Mouse (Mus musculus): ENCODE measurements around the gene Tmem238.
"Not testable (repeated sequence)": the region's sequence is repeated elsewhere in the genome, so short reads cannot be mapped to it uniquely, and the experiment has no call there.

Tmem238 gene

DNA sequence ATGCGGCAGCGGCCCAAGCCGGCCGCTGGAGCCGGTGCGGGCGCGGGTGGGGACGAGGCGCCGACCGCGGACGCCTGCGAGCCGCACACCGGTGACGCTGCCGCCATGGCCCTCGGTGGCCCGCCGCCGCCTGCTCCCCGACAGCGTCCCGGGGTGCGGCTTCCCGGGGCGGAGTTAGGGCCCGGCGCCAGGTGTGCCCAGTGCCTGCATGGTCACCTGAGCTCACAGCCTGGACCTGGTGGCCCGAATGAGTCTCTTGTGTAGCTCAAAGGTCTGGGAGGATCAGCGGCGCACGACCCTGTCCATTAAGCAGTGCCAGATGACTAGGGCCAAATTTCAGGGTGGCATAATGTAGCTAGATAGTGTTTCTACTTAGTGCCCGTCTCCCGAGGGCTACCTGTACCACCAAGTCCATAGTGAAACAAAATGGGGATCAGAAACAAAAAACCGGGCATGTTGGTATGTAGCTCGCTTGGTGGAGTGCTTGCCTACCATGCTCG is at the start of gene Tmem238:
Gene Tmem238 (minus strand): TSS at position 221 of the 500 bp plus-strand sequence.
- DNase-seq (ENCODE audit: extremely low spot score), result peak; percentile 42

GRCm38 (mm10) chr7:4837639-4838038 is 48.2 kb upstream of the Tmem238 start:
- DNase-seq (ENCODE audit: extremely low spot score), result no peak

DNA sequence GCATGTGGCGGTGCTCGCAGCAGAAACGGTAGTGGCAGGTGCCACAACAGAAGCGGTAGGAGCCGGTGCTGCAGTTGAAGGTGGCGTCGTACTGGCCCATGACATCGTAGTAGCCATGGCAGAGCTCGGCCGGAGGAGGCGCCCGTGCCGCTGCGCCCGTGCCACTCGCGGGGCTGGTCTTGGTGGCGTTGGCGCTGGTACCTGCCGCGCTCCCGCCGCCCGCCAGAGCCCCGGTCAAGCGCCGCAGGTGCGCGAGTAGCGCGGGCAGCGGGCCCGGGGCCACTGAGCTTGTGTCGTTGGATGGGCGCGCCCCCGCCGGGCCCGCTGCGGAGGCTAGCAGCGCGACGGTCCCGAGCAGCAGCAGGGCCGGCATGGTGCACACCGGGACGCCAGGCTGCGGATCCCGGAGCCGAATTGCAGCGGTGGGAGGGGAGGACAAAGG is 46.9 kb upstream of the Tmem238 start:
- DNase-seq (ENCODE audit: extremely low spot score), result peak; percentile 61

- DNase-seq (ENCODE audit: extremely low spot score), result no peak
Measured at GRCm38 (mm10) chr7:4835631-4836327, 46.3 kb upstream of the Tmem238 start.

GRCm38 (mm10) chr7:4830476-4830875 is 41.0 kb upstream of the Tmem238 start:
- no peak for DNase-seq (ENCODE audit: extremely low spot score)

GRCm38 (mm10) chr7:4825365-4825764 is 35.9 kb upstream of the Tmem238 start:
- DNase-seq (ENCODE audit: extremely low spot score), result no peak

DNA sequence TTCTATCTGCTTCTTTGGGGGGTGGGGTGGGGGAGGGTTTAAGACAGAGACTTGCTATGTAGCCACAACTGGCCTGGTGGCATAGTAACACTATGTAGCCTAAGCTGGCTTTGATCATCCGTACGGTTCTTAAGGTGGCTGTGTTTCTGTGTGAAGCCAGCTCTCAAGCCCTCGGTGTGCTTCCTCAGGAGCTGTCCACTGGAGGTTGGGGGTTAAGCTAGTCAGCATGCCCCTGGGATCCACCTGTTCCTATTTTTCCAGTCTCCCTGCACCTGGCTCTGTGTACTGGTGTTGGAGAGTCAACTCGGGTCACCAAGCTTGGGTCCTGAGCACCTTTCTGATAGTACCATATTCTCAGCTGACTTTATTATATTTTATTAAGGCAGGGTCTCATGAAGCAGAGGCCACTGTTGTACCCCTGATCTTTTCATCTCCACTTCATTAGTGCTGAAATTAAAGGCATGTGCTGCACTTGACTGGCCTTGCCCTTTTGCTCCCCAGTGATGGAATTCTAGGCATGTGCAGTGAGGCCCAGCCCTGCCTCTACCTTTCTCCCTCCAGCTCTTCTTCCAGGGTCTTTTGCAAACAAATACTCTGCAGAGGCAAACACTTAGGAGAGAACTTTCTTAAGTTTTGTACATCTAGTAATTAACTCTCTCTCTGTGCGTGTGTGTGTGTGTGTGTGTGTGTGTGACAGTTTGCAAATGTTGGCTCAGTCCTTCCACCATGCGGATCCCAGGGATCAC is 32.9 kb upstream of the Tmem238 start:
- no peak for DNase-seq (ENCODE audit: extremely low spot score)

GRCm38 (mm10) chr7:4821690-4822089 is 32.2 kb upstream of the Tmem238 start:
- no peak for DNase-seq (ENCODE audit: extremely low spot score)

DNA sequence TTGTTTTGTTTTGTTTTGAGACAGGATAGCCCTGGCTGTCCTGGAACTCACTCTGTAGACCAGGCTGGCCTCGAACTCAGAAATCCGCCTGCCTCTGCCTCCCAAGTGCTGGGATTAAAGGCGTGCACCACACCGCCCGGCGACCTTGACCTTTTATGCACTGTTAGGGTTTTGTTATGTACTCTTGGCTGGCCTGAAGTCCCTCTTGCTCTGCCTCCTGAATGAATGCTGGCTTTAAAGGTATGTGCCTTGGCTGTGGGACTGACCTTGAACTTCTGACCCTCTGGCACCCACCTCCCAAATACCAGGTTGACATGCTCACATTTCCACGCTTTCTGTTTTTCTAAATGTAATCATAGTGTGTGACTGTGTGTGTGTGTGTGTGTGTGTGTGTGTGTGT is 31.5 kb upstream of the Tmem238 start:
- DNase-seq (ENCODE audit: extremely low spot score), result not testable (repeated sequence)

DNA sequence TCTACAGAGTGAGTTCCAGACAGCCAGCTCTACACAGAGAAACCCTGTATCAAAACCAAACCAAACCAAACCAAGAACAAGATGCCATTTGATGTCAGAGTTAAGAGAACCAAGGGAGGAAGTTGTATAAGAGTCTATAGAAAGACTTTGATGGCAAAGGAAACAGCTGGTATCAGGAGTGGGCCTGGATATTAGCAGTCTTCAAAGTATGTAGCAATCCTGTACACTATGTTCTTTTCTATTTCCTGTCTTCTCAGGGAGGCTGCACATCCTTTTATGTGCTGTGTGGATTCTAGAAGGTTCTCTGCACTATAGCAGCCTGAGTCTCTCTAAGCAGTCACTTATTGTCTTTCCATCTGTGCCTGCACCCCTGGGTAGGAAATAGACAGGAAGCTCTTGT is 27.1 kb upstream of the Tmem238 start:
- no peak for DNase-seq (ENCODE audit: extremely low spot score)

GRCm38 (mm10) chr7:4813105-4813791 is 23.8 kb upstream of the Tmem238 start:
- DNase-seq (ENCODE audit: extremely low spot score), result no peak

DNA sequence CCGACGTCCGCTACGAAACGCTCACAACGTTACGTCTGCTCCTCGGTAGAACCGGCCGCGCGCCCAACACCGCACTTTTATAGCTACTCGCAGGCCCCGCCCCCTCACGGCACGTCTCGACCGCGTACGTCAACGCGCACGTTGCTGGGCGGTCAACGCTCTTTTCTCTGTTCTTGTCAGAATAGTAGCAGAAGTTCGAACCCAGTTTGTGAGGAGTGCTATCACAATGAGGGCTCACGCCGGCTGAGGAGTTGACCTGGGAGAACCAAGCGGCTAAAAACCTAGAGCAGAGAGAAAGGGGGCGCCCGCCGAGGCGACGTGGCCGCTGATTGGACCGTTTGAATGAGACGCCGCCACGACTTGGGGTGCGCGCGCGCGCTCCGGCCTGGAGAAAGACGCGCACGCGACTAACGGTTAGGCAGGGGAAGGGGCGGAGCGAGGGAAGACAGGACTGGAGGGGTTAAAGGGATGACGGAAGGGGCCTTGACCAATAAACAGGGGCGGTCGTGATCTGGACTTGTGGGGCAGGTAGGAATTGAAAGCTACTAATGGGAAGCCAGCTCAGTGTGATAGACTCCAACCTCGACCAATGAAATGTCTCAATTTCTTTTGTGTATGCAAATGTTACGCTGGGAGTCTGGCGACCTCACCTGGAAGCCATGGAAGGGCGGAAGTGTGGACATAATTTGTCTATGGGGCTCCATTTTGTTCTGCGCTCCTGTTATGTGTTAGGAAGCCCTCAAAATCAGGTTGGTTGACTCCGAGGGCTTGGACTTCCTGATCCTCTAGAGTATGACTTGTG is 23.0 kb upstream of the Tmem238 start, which contains the start of gene Ube2s:
Gene Ube2s (minus strand): TSS at position 288 of the 802 bp plus-strand sequence.
- peak; percentile 99 for DNase-seq (ENCODE audit: extremely low spot score)

DNA sequence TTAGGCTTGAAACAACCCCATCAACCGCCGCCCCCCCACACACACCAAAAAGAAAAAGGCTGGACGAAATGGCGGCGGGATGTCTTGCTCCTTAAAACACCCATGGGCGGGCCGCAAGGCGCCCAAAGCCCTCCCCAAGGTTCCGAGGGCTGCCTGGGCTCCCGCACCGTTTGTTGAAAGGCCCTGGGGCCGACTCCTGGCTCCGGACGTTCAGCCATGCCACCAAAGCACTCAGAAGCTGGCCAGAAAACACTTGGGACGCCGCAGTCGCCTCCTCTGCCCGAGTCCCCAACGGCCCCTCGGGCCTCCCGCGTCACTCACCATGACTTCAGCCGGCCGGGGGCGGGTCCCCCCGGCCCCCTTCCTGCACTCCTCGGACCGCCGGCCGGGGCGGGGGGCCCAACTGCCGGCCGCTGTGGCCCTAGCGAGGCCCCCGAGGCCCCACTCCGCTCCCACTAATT is 22.4 kb upstream of the Tmem238 start:
- no peak for DNase-seq (ENCODE audit: extremely low spot score)

DNA sequence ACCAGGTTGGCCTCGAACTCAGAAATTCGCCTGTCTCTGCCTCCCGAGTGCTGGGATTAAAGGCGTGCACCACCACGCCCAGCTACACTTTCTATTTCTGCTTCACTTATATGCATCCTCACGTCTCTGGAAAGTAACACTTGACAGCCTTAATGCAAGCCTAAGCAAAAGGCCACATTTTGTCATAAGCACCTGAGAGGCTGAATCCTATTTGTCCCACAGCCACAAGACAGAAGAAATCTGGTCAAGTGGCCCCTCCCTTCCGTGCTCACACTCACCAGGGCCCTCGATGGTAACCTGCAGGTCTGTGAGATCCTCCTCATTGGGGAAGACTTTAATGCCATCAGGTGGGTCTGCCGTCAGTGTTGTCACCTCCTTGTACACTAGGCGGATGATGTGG is 21.7 kb upstream of the Tmem238 start:
- not testable (repeated sequence) for DNase-seq (ENCODE audit: extremely low spot score)

- DNase-seq (ENCODE audit: extremely low spot score), result peak; percentile 42
Measured at GRCm38 (mm10) chr7:4806716-4807115, 17.3 kb upstream of the Tmem238 start.

- DNase-seq (ENCODE audit: extremely low spot score), result no peak
Measured at GRCm38 (mm10) chr7:4802247-4802646, 12.8 kb upstream of the Tmem238 start.

- DNase-seq (ENCODE audit: extremely low spot score), result peak; percentile 54
Measured at GRCm38 (mm10) chr7:4795767-4796433, 6.4 kb upstream of the Tmem238 start.

DNA sequence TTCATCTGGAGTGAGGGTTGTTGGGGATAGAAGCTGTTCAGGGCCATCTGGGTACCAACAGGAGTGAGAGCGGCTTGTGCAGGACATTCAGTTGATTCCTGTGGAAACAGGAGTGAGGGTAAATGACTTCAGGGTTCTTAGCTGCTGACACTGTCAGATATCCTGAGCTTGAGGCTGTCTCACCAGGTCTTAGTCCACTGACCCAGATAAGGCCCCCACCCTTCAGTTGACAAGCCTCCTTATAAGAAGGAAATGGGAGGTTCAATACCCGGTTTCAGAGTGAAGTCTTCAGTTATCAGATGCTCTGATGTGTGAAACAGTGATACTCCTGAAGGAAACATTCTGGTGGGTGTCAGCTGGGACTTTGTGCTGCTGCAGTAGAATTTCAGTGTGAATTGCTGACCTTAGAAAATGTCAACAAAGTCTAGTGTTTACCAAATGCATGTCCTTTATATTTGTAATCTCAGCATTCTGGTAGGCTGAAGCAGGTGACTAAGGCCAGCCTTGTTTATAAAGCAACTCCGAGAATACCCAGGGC is 5.2 kb upstream of the Tmem238 start:
- no peak for DNase-seq (ENCODE audit: extremely low spot score)

GRCm38 (mm10) chr7:4793674-4794073 is 4.2 kb upstream of the Tmem238 start:
- no peak for DNase-seq (ENCODE audit: extremely low spot score)

DNA sequence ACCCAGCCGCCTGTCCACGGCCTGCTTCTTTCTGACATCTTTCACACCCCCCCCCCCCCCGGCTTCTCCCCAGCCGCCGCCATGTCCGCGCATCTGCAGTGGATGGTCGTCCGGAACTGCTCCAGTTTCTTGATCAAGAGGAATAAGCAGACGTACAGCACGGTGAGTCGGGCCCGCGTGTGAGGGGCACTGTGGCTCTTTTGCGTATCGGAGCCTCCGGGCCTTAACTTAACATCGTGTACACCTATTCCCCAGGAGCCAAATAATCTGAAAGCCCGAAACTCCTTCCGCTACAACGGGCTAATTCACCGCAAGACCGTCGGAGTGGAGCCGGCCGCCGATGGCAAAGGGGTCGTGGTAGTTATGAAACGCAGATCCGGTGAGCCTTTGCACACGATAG is 3.8 kb upstream of the Tmem238 start:
- DNase-seq (ENCODE audit: extremely low spot score), result not testable (repeated sequence)
